Mouse (Mus musculus): ENCODE measurements around the gene Mia2. TPM values are rescaled to one million over a fixed set of nuclear protein-coding genes. Genes with fewer than 3 reads are reported as not detected.

Mia2 gene
- polyA plus RNA-seq, 1 experiment from 2014 or later: 131 TPM

- Histone ChIP-seq H3K4me1 (replicated peaks; ENCODE audit: control insufficient read depth, insufficient read depth, low read length) (no peaks in the 10 kb centered on the region), H3K9ac (ENCODE audit: low read depth, low read length) (no peak overlapping the region), H3K9me3 (ENCODE audit: control insufficient read depth) (no peaks in the 10 kb centered on the region), H3K36me3 (ENCODE audit: control insufficient read depth, insufficient read depth) (peaks cover 52% of the 10 kb centered on the region), H3K4me2 (replicated peaks; ENCODE audit: low read depth) (no peak overlapping the region), H3K27me3 (replicated peaks; ENCODE audit: control insufficient read depth, insufficient read depth, low read length) (no peaks in the 10 kb centered on the region), H3K27ac (ENCODE audit: low read depth, low read length) (no peak overlapping the region), H3K4me3 (ENCODE audit: low read depth, low read length) (no peak overlapping the region)
- 57% methylated on average over 2 of the region's 2 CpGs for WGBS
- TF ChIP-seq CTCF (IDR thresholded peaks at IDR 0.05; ENCODE audit: low read depth): no peak
- no peak for ATAC-seq
Observed at GRCm38 (mm10) chr12:59162797-59163196, 67.2 kb downstream of the Mia2 start.

DNA sequence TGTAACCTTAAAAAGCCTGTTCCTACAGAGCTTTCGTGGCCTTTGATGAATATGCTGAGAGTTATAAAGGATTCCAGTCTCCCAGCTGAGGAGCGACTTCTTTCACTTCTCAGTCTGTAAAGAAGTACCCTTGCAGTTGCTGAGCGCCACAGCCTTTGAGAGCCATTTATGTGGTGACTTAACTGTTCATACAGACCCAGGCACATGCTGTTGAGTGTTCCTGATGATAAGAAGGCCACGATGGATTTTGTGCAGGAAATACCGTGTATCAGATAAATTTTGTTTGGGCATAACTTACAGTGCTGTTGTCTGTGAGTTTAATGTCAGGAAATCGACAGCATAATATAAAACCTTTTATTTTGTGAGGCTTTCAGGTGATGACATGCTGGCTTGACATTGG lies 68.9 kb downstream of the Mia2 start:
- peaks cover 51% of the 10 kb centered on the region for H3K36me3 ChIP-seq (ENCODE audit: control insufficient read depth, insufficient read depth)
- H3K9ac ChIP-seq (ENCODE audit: low read depth, low read length): no peak overlapping the region
- 87% methylated on average over 6 of the region's 6 CpGs for WGBS
- no peak for TF ChIP-seq CTCF (IDR thresholded peaks at IDR 0.05; ENCODE audit: low read depth)
- H3K9me3 ChIP-seq (ENCODE audit: control insufficient read depth): no peaks in the 10 kb centered on the region
- H3K4me3 ChIP-seq (ENCODE audit: low read depth, low read length): no peak overlapping the region
- ATAC-seq: no peak
- no peak overlapping the region for H3K27ac ChIP-seq (ENCODE audit: low read depth, low read length)
- H3K27me3 ChIP-seq (replicated peaks; ENCODE audit: control insufficient read depth, insufficient read depth, low read length): no peaks in the 10 kb centered on the region
- no peak overlapping the region for H3K4me2 ChIP-seq (replicated peaks; ENCODE audit: low read depth)
- no peaks in the 10 kb centered on the region for H3K4me1 ChIP-seq (replicated peaks; ENCODE audit: control insufficient read depth, insufficient read depth, low read length)

GRCm38 (mm10) chr12:59166557-59166956 lies 71.0 kb downstream of the Mia2 start:
- Histone ChIP-seq H3K4me1 (replicated peaks; ENCODE audit: control insufficient read depth, insufficient read depth, low read length) (no peaks in the 10 kb centered on the region), H3K27me3 (replicated peaks; ENCODE audit: control insufficient read depth, insufficient read depth, low read length) (no peaks in the 10 kb centered on the region), H3K27ac (ENCODE audit: low read depth, low read length) (no peak overlapping the region), H3K36me3 (ENCODE audit: control insufficient read depth, insufficient read depth) (peaks cover 50% of the 10 kb centered on the region), H3K4me2 (replicated peaks; ENCODE audit: low read depth) (no peak overlapping the region), H3K9ac (ENCODE audit: low read depth, low read length) (no peak overlapping the region), H3K9me3 (ENCODE audit: control insufficient read depth) (no peaks in the 10 kb centered on the region), H3K4me3 (ENCODE audit: low read depth, low read length) (no peak overlapping the region)
- ATAC-seq: peak; percentile 73
- no peak for TF ChIP-seq CTCF (IDR thresholded peaks at IDR 0.05; ENCODE audit: low read depth)
- 65% methylated on average over 4 of the region's 4 CpGs for WGBS

DNA sequence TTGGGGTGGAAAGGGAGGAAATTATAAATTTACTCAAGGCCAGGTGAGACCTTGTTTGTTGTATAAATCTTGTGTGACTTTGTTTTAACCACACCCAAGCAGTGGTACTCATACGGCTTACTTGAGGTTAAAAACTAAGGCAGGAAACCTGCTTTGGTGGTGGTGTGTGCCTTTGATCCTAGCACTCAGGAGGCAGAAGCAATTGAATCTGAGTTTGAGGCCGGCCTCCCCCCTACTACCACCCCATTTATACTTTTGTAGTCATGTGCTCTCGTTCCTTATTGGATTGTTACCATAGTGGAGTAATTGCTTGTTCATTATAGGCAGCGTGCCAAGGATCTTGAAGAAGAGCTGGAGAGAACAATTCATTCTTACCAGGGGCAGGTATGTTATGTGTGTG lies 74.3 kb downstream of the Mia2 start:
- Histone ChIP-seq H3K4me3 (ENCODE audit: low read depth, low read length) (no peak overlapping the region), H3K9ac (ENCODE audit: low read depth, low read length) (no peak overlapping the region), H3K27ac (ENCODE audit: low read depth, low read length) (no peak overlapping the region), H3K4me2 (replicated peaks; ENCODE audit: low read depth) (no peak overlapping the region), H3K36me3 (ENCODE audit: control insufficient read depth, insufficient read depth) (peaks cover 53% of the 10 kb centered on the region), H3K9me3 (ENCODE audit: control insufficient read depth) (no peaks in the 10 kb centered on the region), H3K27me3 (replicated peaks; ENCODE audit: control insufficient read depth, insufficient read depth, low read length) (no peaks in the 10 kb centered on the region), H3K4me1 (replicated peaks; ENCODE audit: control insufficient read depth, insufficient read depth, low read length) (no peaks in the 10 kb centered on the region)
- no peak for TF ChIP-seq CTCF (IDR thresholded peaks at IDR 0.05; ENCODE audit: low read depth)
- WGBS: 80% methylated on average over 4 of the region's 4 CpGs
- ATAC-seq: no peak

- Histone ChIP-seq H3K36me3 (ENCODE audit: control insufficient read depth, insufficient read depth) (peaks cover 84% of the 10 kb centered on the region), H3K9ac (ENCODE audit: low read depth, low read length) (no peak overlapping the region), H3K4me2 (replicated peaks; ENCODE audit: low read depth) (no peak overlapping the region), H3K27ac (ENCODE audit: low read depth, low read length) (no peak overlapping the region), H3K4me3 (ENCODE audit: low read depth, low read length) (no peak overlapping the region), H3K9me3 (ENCODE audit: control insufficient read depth) (no peaks in the 10 kb centered on the region), H3K27me3 (replicated peaks; ENCODE audit: control insufficient read depth, insufficient read depth, low read length) (no peaks in the 10 kb centered on the region), H3K4me1 (replicated peaks; ENCODE audit: control insufficient read depth, insufficient read depth, low read length) (no peaks in the 10 kb centered on the region)
- ATAC-seq: no peak
- no peak for TF ChIP-seq CTCF (IDR thresholded peaks at IDR 0.05; ENCODE audit: low read depth)
- 95% methylated on average over 3 of the region's 3 CpGs for WGBS
Observed at GRCm38 (mm10) chr12:59177814-59178213, 82.2 kb downstream of the Mia2 start.

- H3K4me2 ChIP-seq (replicated peaks; ENCODE audit: low read depth): no peak overlapping the region
- H3K9ac ChIP-seq (ENCODE audit: low read depth, low read length): no peak overlapping the region
- 86% methylated on average over 12 of the region's 12 CpGs for WGBS
- no peak for ATAC-seq
- peaks cover 63% of the 10 kb centered on the region for H3K36me3 ChIP-seq (ENCODE audit: control insufficient read depth, insufficient read depth)
- TF ChIP-seq CTCF (IDR thresholded peaks at IDR 0.05; ENCODE audit: low read depth): no peak
- H3K9me3 ChIP-seq (ENCODE audit: control insufficient read depth): no peaks in the 10 kb centered on the region
- H3K27me3 ChIP-seq (replicated peaks; ENCODE audit: control insufficient read depth, insufficient read depth, low read length): no peaks in the 10 kb centered on the region
- H3K4me3 ChIP-seq (ENCODE audit: low read depth, low read length): no peak overlapping the region
- H3K27ac ChIP-seq (ENCODE audit: low read depth, low read length): no peak overlapping the region
- no peaks in the 10 kb centered on the region for H3K4me1 ChIP-seq (replicated peaks; ENCODE audit: control insufficient read depth, insufficient read depth, low read length)
Observed at GRCm38 (mm10) chr12:59188086-59188682, 92.6 kb downstream of the Mia2 start.

- 71% methylated on average over 3 of the region's 3 CpGs for WGBS
- no peaks in the 10 kb centered on the region for H3K9me3 ChIP-seq (ENCODE audit: control insufficient read depth)
- no peak for TF ChIP-seq CTCF (IDR thresholded peaks at IDR 0.05; ENCODE audit: low read depth)
- no peaks in the 10 kb centered on the region for H3K27me3 ChIP-seq (replicated peaks; ENCODE audit: control insufficient read depth, insufficient read depth, low read length)
- H3K9ac ChIP-seq (ENCODE audit: low read depth, low read length): no peak overlapping the region
- H3K36me3 ChIP-seq (ENCODE audit: control insufficient read depth, insufficient read depth): peaks cover 17% of the 10 kb centered on the region; the same call in 1 of the 2 replicates
- H3K4me1 ChIP-seq (replicated peaks; ENCODE audit: control insufficient read depth, insufficient read depth, low read length): no peaks in the 10 kb centered on the region
- no peak overlapping the region for H3K4me2 ChIP-seq (replicated peaks; ENCODE audit: low read depth)
- H3K4me3 ChIP-seq (ENCODE audit: low read depth, low read length): no peak overlapping the region
- no peak for ATAC-seq
- H3K27ac ChIP-seq (ENCODE audit: low read depth, low read length): no peak overlapping the region
Observed at GRCm38 (mm10) chr12:59193637-59194036, 98.0 kb downstream of the Mia2 start.

Data from intestine, postnatal 0 days (tissue).